Mouse (Mus musculus): ENCODE results near the gene Shisa9.

GRCm38 (mm10) chr16:11967579-11967978 lies 16.3 kb upstream of the Shisa9 start:
- TF ChIP-seq EP300 (IDR thresholded peaks at IDR 0.05; ENCODE audit: low read depth) (no peak), CTCF (IDR thresholded peaks at IDR 0.05; ENCODE audit: low read depth) (peak; percentile 54)

Data from liver, embryonic 14.5 days (tissue).